Mouse (Mus musculus) MEL (cell line): ENCODE data around the gene Wfdc16. TPM values are rescaled to one million over a fixed set of nuclear protein-coding genes. Genes with fewer than 3 reads are reported as not detected.
A peak's percentile ranks its signal among the peaks of the same experiment; 100 is the strongest.

Source experiments
- DNase-seq: peaks from one replicate; pipeline ENCODE4 v3.0.0; 2011; ENCODE audit warnings: low read depth, low spot score
- H3K27ac ChIP-seq: 2 replicates; pipeline ENCODE4 v1.5.1; 2012; ENCODE audit warnings: low read depth, mild to moderate bottlenecking, control low read depth, low read length, moderate library complexity; ENCODE audit not compliant: control insufficient read depth
- H3K27me3 ChIP-seq, 2 experiments: fragments of 150-350 bp in 1 of 2; sonication (generic) in 1 of 2; 2 replicates each; pipeline ENCODE4 v1.6.1; 2012; ENCODE audit warnings: low read length in 2 of 2, mild to moderate bottlenecking in 2 of 2, improper control_type of control experiment in 1 of 2, moderate library complexity in 1 of 2; ENCODE audit not compliant: insufficient read depth in 2 of 2, control insufficient read depth in 1 of 2
- H3K36me3 ChIP-seq, 2 experiments: 2 replicates each; pipeline ENCODE4 v1.6.1; 2012 to 2014; ENCODE audit warnings: low read length in 2 of 2, improper control_type of control experiment in 1 of 2, inconsistent platforms in 1 of 2, mild to moderate bottlenecking in 1 of 2; ENCODE audit not compliant: insufficient read depth in 2 of 2, control insufficient read depth in 1 of 2
- H3K4me1 ChIP-seq, 2 experiments: fragments of 150-350 bp in 1 of 2; sonication (generic) in 1 of 2; 2 replicates each; pipeline ENCODE4 v1.6.1; 2012; ENCODE audit warnings: low read length in 2 of 2, improper control_type of control experiment in 1 of 2, mild to moderate bottlenecking in 1 of 2; ENCODE audit not compliant: insufficient read depth in 2 of 2, control insufficient read depth in 1 of 2
- H3K4me3 ChIP-seq, 2 experiments: fragments of 150-350 bp in 1 of 2; sonication (generic) in 1 of 2; 2 replicates each; pipeline ENCODE4 v1.5.1; 2012; ENCODE audit warnings: low read depth in 2 of 2, low read length in 2 of 2, mild to moderate bottlenecking in 2 of 2, moderate library complexity in 2 of 2, control low read depth in 1 of 2, improper control_type of control experiment in 1 of 2; ENCODE audit not compliant: control insufficient read depth in 1 of 2, insufficient read depth in 1 of 2
- H3K79me2 ChIP-seq: 2 replicates; pipeline ENCODE4 v1.6.1; 2012; ENCODE audit warnings: mild to moderate bottlenecking, low read length, moderate library complexity; ENCODE audit not compliant: control insufficient read depth, poor library complexity, insufficient read depth
- H3K9ac ChIP-seq: 2 replicates; pipeline ENCODE4 v1.6.1; 2012; ENCODE audit warnings: low read depth, mild to moderate bottlenecking, control low read depth, low read length, moderate library complexity; ENCODE audit not compliant: control insufficient read depth, poor library complexity, severe bottlenecking
- H3K9me3 ChIP-seq: fragments of 150-350 bp; sonication (generic); replicated peaks from 2 replicates; pipeline ENCODE4 v1.6.1; 2012; ENCODE audit warnings: mild to moderate bottlenecking, low read length, improper control_type of control experiment, moderate library complexity; ENCODE audit not compliant: insufficient read depth
- CHD1 ChIP-seq: IDR thresholded peaks from 2 replicates; pipeline ENCODE4 v1.6.1; 2012; ENCODE audit warnings: low read depth, mild to moderate bottlenecking, inconsistent platforms, low read length, improper control_type of control experiment
- CTCF ChIP-seq, 3 experiments: IDR thresholded peaks in 2 of 3; conservative IDR thresholded peaks in 1 of 3; 2 replicates each; pipeline ENCODE4 v1.5.1; 2011 to 2012; ENCODE audit warnings: low read length in 3 of 3, low read depth in 2 of 3, mild to moderate bottlenecking in 2 of 3, improper control_type of control experiment in 1 of 3, inconsistent platforms in 1 of 3, mixed read lengths in 1 of 3, moderate library complexity in 1 of 3; ENCODE audit not compliant: control insufficient read depth in 1 of 3, insufficient read depth in 1 of 3, poor library complexity in 1 of 3, severe bottlenecking in 1 of 3
- GABPA ChIP-seq: IDR thresholded peaks from 2 replicates; pipeline ENCODE4 v1.6.1; 2012; ENCODE audit warnings: low read depth, mild to moderate bottlenecking, inconsistent platforms, low read length, improper control_type of control experiment, moderate library complexity
- GATA1 ChIP-seq: IDR thresholded peaks from 2 replicates; pipeline ENCODE4 v1.6.1; 2011; ENCODE audit warnings: low read depth, low read length, improper control_type of control experiment
- KAT2A ChIP-seq: conservative IDR thresholded peaks from 2 replicates; pipeline ENCODE4 v1.6.1; 2012; ENCODE audit warnings: low read depth, low read length, improper control_type of control experiment, inconsistent platforms
- MAFK ChIP-seq: IDR thresholded peaks from 2 replicates; pipeline ENCODE4 v1.6.1; 2011; ENCODE audit warnings: low read depth, mild to moderate bottlenecking, low read length, improper control_type of control experiment, borderline replicate concordance
- MEF2A ChIP-seq: IDR thresholded peaks from 2 replicates; pipeline ENCODE4 v1.6.1; 2014; ENCODE audit warnings: low read depth, mild to moderate bottlenecking, inconsistent platforms, low read length, improper control_type of control experiment; ENCODE audit not compliant: poor library complexity, insufficient replicate concordance, severe bottlenecking; ENCODE audit errors: extremely low read depth
- MXI1 ChIP-seq: IDR thresholded peaks from 2 replicates; pipeline ENCODE4 v1.6.1; 2011; ENCODE audit warnings: mild to moderate bottlenecking, low read depth, low read length, improper control_type of control experiment
- MYC ChIP-seq: IDR thresholded peaks from 2 replicates; pipeline ENCODE4 v1.6.1; 2011; ENCODE audit warnings: low read depth, mild to moderate bottlenecking, low read length, improper control_type of control experiment, moderate library complexity
- RAD21 ChIP-seq: IDR thresholded peaks from 2 replicates; pipeline ENCODE4 v1.6.1; 2011; ENCODE audit warnings: mild to moderate bottlenecking, low read depth, low read length, improper control_type of control experiment
- SMC3 ChIP-seq: IDR thresholded peaks from 2 replicates; pipeline ENCODE4 v1.6.1; 2011; ENCODE audit warnings: low read depth, low read length, improper control_type of control experiment
- TAL1 ChIP-seq: IDR thresholded peaks from 2 replicates; pipeline ENCODE4 v1.6.1; 2012; ENCODE audit warnings: mild to moderate bottlenecking, inconsistent platforms, low read length, moderate library complexity, mixed read lengths
- USF1 ChIP-seq: IDR thresholded peaks from 2 replicates; pipeline ENCODE4 v1.6.1; 2014; ENCODE audit warnings: low read depth, mild to moderate bottlenecking, inconsistent platforms, low read length, improper control_type of control experiment, moderate library complexity
- USF2 ChIP-seq, 2 experiments: IDR thresholded peaks; 2 replicates each; pipeline ENCODE4 v1.6.1; 2011 to 2012; ENCODE audit warnings: improper control_type of control experiment in 2 of 2, low read length in 2 of 2, borderline replicate concordance in 1 of 2, inconsistent platforms in 1 of 2, low read depth in 1 of 2, mild to moderate bottlenecking in 1 of 2; ENCODE audit not compliant: insufficient read depth in 1 of 2
- ZC3H11A ChIP-seq: IDR thresholded peaks from 2 replicates; pipeline ENCODE4 v1.6.1; 2012; ENCODE audit warnings: low read depth, mild to moderate bottlenecking, inconsistent platforms, low read length, improper control_type of control experiment
- ZKSCAN1 ChIP-seq: IDR thresholded peaks from 2 replicates; pipeline ENCODE4 v1.6.1; 2012; ENCODE audit warnings: low read depth, mild to moderate bottlenecking, inconsistent platforms, low read length, improper control_type of control experiment, moderate library complexity
- ZNF384 ChIP-seq: IDR thresholded peaks from 2 replicates; pipeline ENCODE4 v1.6.1; 2012; ENCODE audit warnings: low read depth, mild to moderate bottlenecking, inconsistent platforms, low read length, improper control_type of control experiment
- polyA plus RNA-seq, 2 experiments: library from polyadenylated mRNA; stranded (reverse) in 1 of 2; unstranded in 1 of 2; fragments of >175 nt in 1 of 2; fragments of >200 nt in 1 of 2; gene quantifications; 2 replicates each; pipeline versions ENCODE4 v1.2.1 to v1.2.4; 2012; ENCODE audit warnings: low replicate concordance in 2 of 2, low read depth in 1 of 2; ENCODE audit not compliant: insufficient read length in 2 of 2, insufficient read depth in 1 of 2, missing spikeins in 1 of 2
- total RNA-seq: library from RNA; depleted of rRNA; stranded (reverse); fragments of 300-350 nt; gene quantifications from 2 replicates; pipeline ENCODE4 v1.2.3, GENCODE M21; 2012

Gene Wfdc16
- total and polyA plus RNA-seq, 3 experiments, result not detected

DNA sequence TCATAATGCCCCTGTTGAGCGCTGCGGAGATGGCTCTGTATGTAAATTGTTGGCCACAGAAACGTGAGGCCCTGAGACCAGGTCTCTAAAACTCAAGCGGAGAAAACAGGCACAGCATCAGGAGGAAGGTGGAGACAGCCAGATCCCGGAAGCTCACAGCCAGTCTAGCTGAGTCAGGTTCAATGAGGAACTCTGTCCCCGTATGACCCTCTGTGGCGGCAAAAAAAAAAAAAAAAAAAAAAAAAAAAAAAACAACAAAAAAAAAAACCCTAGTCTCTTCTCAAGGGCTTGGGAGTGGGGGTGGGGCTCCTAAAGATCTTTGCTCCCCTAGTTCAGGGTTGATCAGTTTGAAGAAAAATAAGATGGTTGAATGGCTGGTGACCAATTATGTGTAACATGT, 2.5 kb upstream of the Wfdc16 start (continued):
- peak; percentile 34; the same call in 1 of the 2 replicates for TF ChIP-seq MYC
- TF ChIP-seq MAFK, result peak; percentile 90
- peak; percentile 87 for TF ChIP-seq GABPA
- no peak for TF ChIP-seq GATA1
- peak; percentile 100 for TF ChIP-seq ZNF384
- no peak for TF ChIP-seq KAT2A
- TF ChIP-seq MEF2A, result no peak
- 0 out of 2 replicates have a peak, but pooled peaks have one; percentile 42 for TF ChIP-seq CHD1
- TF ChIP-seq USF1, result peak; percentile 63
- no peak for TF ChIP-seq ZC3H11A
- TF ChIP-seq ZKSCAN1, result no peak
- TF ChIP-seq, all 39 proteins: peak for 19

DNA sequence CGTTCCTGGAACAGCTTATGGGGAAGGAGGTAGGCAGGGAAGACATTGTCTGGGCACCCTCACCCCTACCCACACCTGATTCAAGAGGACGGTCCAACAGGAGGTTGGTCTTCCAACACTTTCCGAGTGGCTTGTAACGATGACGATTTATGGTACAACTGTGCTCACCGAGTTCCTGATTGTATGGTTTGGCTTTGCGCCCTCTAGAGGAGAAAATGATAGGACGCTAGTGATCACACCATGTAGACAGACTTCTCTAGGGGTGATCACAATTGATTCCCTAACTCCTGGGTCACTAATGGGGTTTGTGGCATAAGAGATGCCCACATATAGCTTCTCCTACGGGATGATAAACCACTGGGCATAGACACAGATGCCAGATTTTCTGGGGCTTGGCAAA, 3.3 kb downstream of the Wfdc16 start:
- H3K9me3 ChIP-seq, result no peaks in the 10 kb centered on the region
- no peaks in the 10 kb centered on the region for H3K36me3 ChIP-seq
- H3K4me3 ChIP-seq, result no peak overlapping the region
- no peak for TF ChIP-seq SMC3
- TF ChIP-seq CTCF (IDR thresholded peaks at IDR 0.05 in 2 of 3, conservative IDR thresholded peaks at IDR 0.05 in 1 of 3; ENCODE audit: control insufficient read depth in 1 of 3, insufficient read depth in 1 of 3, low read depth in 2 of 3, low read length in 3 of 3, poor library complexity in 1 of 3, severe bottlenecking in 1 of 3), result peak; percentile 21 to 55 (median 43); a peak in 5 of 6 replicates
- TF ChIP-seq TAL1, result no peak
- no peak for TF ChIP-seq MEF2A
- TF ChIP-seq USF2 (IDR thresholded peaks at IDR 0.05; ENCODE audit: borderline replicate concordance in 1 of 2, insufficient read depth in 1 of 2, low read depth in 1 of 2, low read length in 2 of 2), result no peak
- TF ChIP-seq MXI1, result no peak
- TF ChIP-seq, all 39 proteins: peak for 1
- Histone ChIP-seq H3K9ac (no peak overlapping the region), H3K4me1 (no peaks in the 10 kb centered on the region), H3K27me3 (no peaks in the 10 kb centered on the region; a peak in 2 of 4 replicates), H3K79me2 (no peaks in the 10 kb centered on the region), H3K27ac (no peak overlapping the region)
- DNase-seq, result peak; percentile 34

DNA sequence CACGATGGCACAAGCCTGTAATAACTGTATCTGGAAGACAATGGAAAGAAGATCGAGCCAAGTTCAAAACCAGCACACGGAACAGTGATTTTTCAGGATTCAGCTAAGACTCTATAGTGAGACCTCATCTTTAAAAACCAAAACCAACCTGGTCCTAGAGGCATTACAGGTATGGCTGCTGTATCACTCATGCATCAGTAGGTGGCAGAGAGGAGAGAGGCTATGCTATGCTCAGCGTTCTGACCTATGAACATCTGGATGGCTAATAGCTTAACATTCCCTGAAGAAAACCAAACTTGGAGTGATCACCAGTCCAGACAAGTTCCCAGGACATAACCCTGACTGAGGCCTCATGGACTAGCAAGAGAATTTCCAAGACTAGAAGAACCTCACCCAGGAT, 16.8 kb downstream of the Wfdc16 start:
- TF ChIP-seq CHD1 (no peak), CTCF (IDR thresholded peaks at IDR 0.05 in 2 of 3, conservative IDR thresholded peaks at IDR 0.05 in 1 of 3; ENCODE audit: control insufficient read depth in 1 of 3, insufficient read depth in 1 of 3, low read depth in 2 of 3, low read length in 3 of 3, poor library complexity in 1 of 3, severe bottlenecking in 1 of 3) (peak in 1 of 3 experiments; percentile 37; a peak in 2 of 6 replicates), USF1 (no peak), RAD21 (peak; percentile 19), SMC3 (peak; percentile 52)
- Histone ChIP-seq H3K9me3 (no peaks in the 10 kb centered on the region), H3K27me3 (peaks cover 0 to 5% of the 10 kb centered on the region in 2 experiments; a peak in 3 of 4 replicates), H3K4me3 (no peak overlapping the region), H3K9ac (no peak overlapping the region), H3K4me1 (no peaks in the 10 kb centered on the region), H3K79me2 (no peaks in the 10 kb centered on the region), H3K27ac (no peak overlapping the region), H3K36me3 (no peaks in the 10 kb centered on the region)
- DNase-seq, result no peak
